Mouse (Mus musculus) CH12.LX (cell line): ENCODE measurements around the gene Nf1. TPM values are rescaled to one million over a fixed set of nuclear protein-coding genes. Genes with fewer than 3 reads are reported as not detected.

Experiments
- DNase-seq: peaks from one replicate; pipeline ENCODE4 v3.0.0-alpha.2; 2013; ENCODE audit errors: extremely low read depth
- H3K27ac ChIP-seq: 2 replicates; pipeline ENCODE4 v1.5.1; 2012; ENCODE audit warnings: low read depth, mild to moderate bottlenecking, control low read depth, moderate library complexity; ENCODE audit not compliant: insufficient read depth
- H3K27me3 ChIP-seq: replicated peaks from 2 replicates; pipeline ENCODE3; 2012; ENCODE audit warnings: inconsistent platforms
- H3K36me3 ChIP-seq, 2 experiments: replicated peaks in 1 of 2; 2 replicates each; pipeline versions ENCODE3 to v1.6.1; 2012; ENCODE audit warnings: inconsistent platforms in 1 of 2, low read length in 1 of 2, mild to moderate bottlenecking in 1 of 2, mixed read lengths in 1 of 2, moderate library complexity in 1 of 2; ENCODE audit not compliant: control insufficient read depth in 1 of 2, insufficient read depth in 1 of 2
- H3K4me1 ChIP-seq, 2 experiments: 2 replicates each; pipeline ENCODE4 v1.6.1; 2012; ENCODE audit warnings: inconsistent platforms in 1 of 2, moderate library complexity in 1 of 2; ENCODE audit not compliant: insufficient read depth in 2 of 2, control insufficient read depth in 1 of 2
- H3K4me2 ChIP-seq: 2 replicates; pipeline ENCODE4 v1.6.1; 2012; ENCODE audit warnings: low read depth, mild to moderate bottlenecking, control low read depth; ENCODE audit not compliant: poor library complexity, insufficient read depth, severe bottlenecking
- H3K4me3 ChIP-seq, 3 experiments: fragments of 150-350 bp in 1 of 3; sonication (generic) in 1 of 3; replicated peaks in 1 of 3; 2 replicates each; pipeline versions ENCODE3 to v1.5.1; 2011 to 2012; ENCODE audit warnings: low read depth in 2 of 3, low read length in 2 of 3, mild to moderate bottlenecking in 2 of 3, moderate library complexity in 2 of 3, control low read depth in 1 of 3, improper control_type of control experiment in 1 of 3, inconsistent platforms in 1 of 3, mixed read lengths in 1 of 3; ENCODE audit not compliant: poor library complexity in 1 of 3
- H3K79me2 ChIP-seq: replicated peaks from 2 replicates; pipeline ENCODE4 v1.6.1; 2012; ENCODE audit warnings: mild to moderate bottlenecking, moderate library complexity; ENCODE audit not compliant: control insufficient read depth, poor library complexity, insufficient read depth, severe bottlenecking; ENCODE audit errors: extremely low read depth
- H3K9ac ChIP-seq: 2 replicates; pipeline ENCODE4 v1.6.1; 2012; ENCODE audit warnings: low read depth, mild to moderate bottlenecking, control low read depth, moderate library complexity; ENCODE audit not compliant: insufficient read depth
- H3K9me3 ChIP-seq: replicated peaks from 2 replicates; pipeline ENCODE3; 2012; ENCODE audit warnings: low read length, inconsistent platforms, mixed read lengths
- BHLHE40 ChIP-seq: IDR thresholded peaks from 2 replicates; pipeline ENCODE4 v1.6.1; 2011; ENCODE audit warnings: mild to moderate bottlenecking, low read depth, low read length, improper control_type of control experiment
- CTCF ChIP-seq, 2 experiments: IDR thresholded peaks in 1 of 2; conservative IDR thresholded peaks in 1 of 2; 2 replicates each; pipeline ENCODE4 v1.5.1; 2011 to 2012; ENCODE audit warnings: low read depth in 2 of 2, low read length in 2 of 2, improper control_type of control experiment in 1 of 2, inconsistent platforms in 1 of 2, mild to moderate bottlenecking in 1 of 2, moderate library complexity in 1 of 2
- ELF1 ChIP-seq: IDR thresholded peaks from 2 replicates; pipeline ENCODE4 v1.6.1; 2014; ENCODE audit warnings: low read depth, mild to moderate bottlenecking, inconsistent platforms, low read length, improper control_type of control experiment
- JUND ChIP-seq: conservative IDR thresholded peaks from 2 replicates; pipeline ENCODE4 v1.6.1; 2011; ENCODE audit warnings: low read depth, low read length, improper control_type of control experiment
- KAT2A ChIP-seq: IDR thresholded peaks from 2 replicates; pipeline ENCODE4 v1.6.1; 2012; ENCODE audit warnings: low read length, improper control_type of control experiment, inconsistent platforms; ENCODE audit not compliant: insufficient replicate concordance
- MAFK ChIP-seq: IDR thresholded peaks from 2 replicates; pipeline ENCODE4 v1.6.1; 2011; ENCODE audit warnings: low read length, improper control_type of control experiment; ENCODE audit not compliant: insufficient replicate concordance
- MAX ChIP-seq: IDR thresholded peaks from 2 replicates; pipeline ENCODE4 v1.6.1; 2011; ENCODE audit warnings: low read length, improper control_type of control experiment
- NRF1 ChIP-seq: IDR thresholded peaks from 2 replicates; pipeline ENCODE4 v1.6.1; 2014; ENCODE audit warnings: low read depth, mild to moderate bottlenecking, inconsistent platforms, low read length, improper control_type of control experiment, moderate library complexity
- PAX5 ChIP-seq: IDR thresholded peaks from 2 replicates; pipeline ENCODE4 v1.6.1; 2012; ENCODE audit warnings: low read length, inconsistent platforms, mixed read lengths
- POLR2A ChIP-seq: IDR thresholded peaks from 2 replicates; pipeline ENCODE4 v1.6.1; 2011; ENCODE audit warnings: low read depth, mild to moderate bottlenecking, improper control_type of control experiment, low read length
- POLR2AphosphoS2 ChIP-seq: IDR thresholded peaks from 2 replicates; pipeline ENCODE4 v1.6.1; 2011; ENCODE audit warnings: low read depth, low read length, improper control_type of control experiment
- RCOR1 ChIP-seq: conservative IDR thresholded peaks from 2 replicates; pipeline ENCODE4 v1.6.1; 2012; ENCODE audit warnings: low read depth, mild to moderate bottlenecking, inconsistent platforms, low read length, improper control_type of control experiment
- SMC3 ChIP-seq: IDR thresholded peaks from 2 replicates; pipeline ENCODE4 v1.6.1; 2011; ENCODE audit warnings: low read depth, low read length, improper control_type of control experiment
- TBP ChIP-seq: conservative IDR thresholded peaks from 2 replicates; pipeline ENCODE4 v1.6.1; 2011; ENCODE audit warnings: low read depth, low read length, improper control_type of control experiment
- USF1 ChIP-seq: IDR thresholded peaks from 2 replicates; pipeline ENCODE4 v1.6.1; 2014; ENCODE audit warnings: low read depth, mild to moderate bottlenecking, inconsistent platforms, low read length, improper control_type of control experiment
- ZC3H11A ChIP-seq: IDR thresholded peaks from 2 replicates; pipeline ENCODE4 v1.6.1; 2012; ENCODE audit warnings: low read depth, mild to moderate bottlenecking, inconsistent platforms, low read length, improper control_type of control experiment
- ZMIZ1 ChIP-seq: IDR thresholded peaks from 2 replicates; pipeline ENCODE4 v1.6.1; 2012; ENCODE audit warnings: low read depth, mild to moderate bottlenecking, inconsistent platforms, low read length, improper control_type of control experiment
- dilution Hi-C: fragments of 300-500 bp; cut with MboI; formaldehyde crosslinking; loops from 2 replicates; pipeline ENCODE4 v1.14.3; 2020; ENCODE audit warnings: low sequenced_read_pairs; ENCODE audit not compliant: extremely low pct_unique_long_range_greater_than_20kb, extremely low pct_ligation_motif_present
- in situ Hi-C: fragments of 300-500 bp; cut with MboI; formaldehyde crosslinking; loops from 3 replicates; pipeline ENCODE4 v1.14.3; 2019; ENCODE audit warnings: low sequenced_read_pairs, low pct_ligation_motif_present, low pct_unique_long_range_greater_than_20kb, mixed read lengths
- polyA plus RNA-seq: library from polyadenylated mRNA; unstranded; fragments of >175 nt; gene quantifications from 2 replicates; pipeline ENCODE4 v1.2.1, GENCODE M21; 2012; ENCODE audit warnings: low read depth; ENCODE audit not compliant: insufficient read length
- total RNA-seq, 2 experiments: library from RNA; depleted of rRNA; stranded (reverse); fragments of 300-350 nt in 1 of 2; fragments of >200 nt in 1 of 2; gene quantifications; 2 replicates each; pipeline ENCODE4 v1.2.3; 2012 to 2014

The Nf1 gene
- total and polyA plus RNA-seq, 3 experiments = 7.3 to 19.5 (median 12.4) TPM

DNA sequence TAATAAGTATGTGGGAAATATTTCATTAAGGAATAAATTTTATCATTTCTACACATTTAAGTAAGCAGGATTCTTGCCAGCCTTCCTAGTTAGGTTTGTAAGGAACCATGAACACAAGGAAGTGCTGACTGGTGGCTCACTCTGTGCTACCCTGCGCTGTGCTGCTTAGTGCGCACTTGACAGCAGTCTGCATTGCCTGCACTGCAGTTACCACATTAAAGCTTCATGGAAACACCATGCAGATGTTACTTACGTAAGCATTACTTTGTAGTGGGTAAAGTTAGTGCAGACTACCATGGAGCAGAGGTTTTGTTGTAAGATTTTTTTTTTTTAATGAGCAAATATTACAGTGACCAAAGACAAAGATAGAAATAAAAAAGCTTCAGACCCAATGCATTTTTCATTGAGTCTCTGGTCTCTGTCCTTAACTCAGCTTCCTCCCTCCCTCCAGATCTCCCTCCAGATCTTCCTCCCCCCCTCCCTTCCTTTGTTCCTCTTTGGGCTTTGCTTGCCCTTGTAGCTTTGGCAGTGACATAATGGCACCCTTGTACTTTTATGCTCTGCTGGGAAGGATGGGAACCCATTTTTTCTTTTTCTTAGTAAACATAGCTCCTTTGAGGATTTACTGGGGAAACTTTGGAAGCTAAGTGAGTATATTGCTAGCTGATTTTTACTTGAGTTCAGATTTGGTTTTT, 121.4 kb downstream of the Nf1 start:
- TF ChIP-seq POLR2A = no peak
- no peak for TF ChIP-seq USF1
- no peak for TF ChIP-seq NRF1
- no peak for TF ChIP-seq SMC3
- no peak for TF ChIP-seq ZMIZ1
- no peak for TF ChIP-seq ELF1
- TF ChIP-seq RCOR1 = no peak
- TF ChIP-seq BHLHE40 = no peak
- TF ChIP-seq CTCF (conservative IDR thresholded peaks at IDR 0.05 in 1 of 2, IDR thresholded peaks at IDR 0.05 in 1 of 2; ENCODE audit: low read depth in 2 of 2, low read length in 2 of 2) = no peak
- no peak for TF ChIP-seq MAX
- TF ChIP-seq JUND = no peak
- TF ChIP-seq TBP = no peak
- no peak for TF ChIP-seq ZC3H11A
- no peak for TF ChIP-seq KAT2A
- TF ChIP-seq POLR2AphosphoS2 = no peak
- TF ChIP-seq, all 38 proteins: peak for 0
- H3K27ac ChIP-seq = no peak overlapping the region; the same call in 1 of the 2 replicates
- in situ Hi-C loops = no loop called here

DNA sequence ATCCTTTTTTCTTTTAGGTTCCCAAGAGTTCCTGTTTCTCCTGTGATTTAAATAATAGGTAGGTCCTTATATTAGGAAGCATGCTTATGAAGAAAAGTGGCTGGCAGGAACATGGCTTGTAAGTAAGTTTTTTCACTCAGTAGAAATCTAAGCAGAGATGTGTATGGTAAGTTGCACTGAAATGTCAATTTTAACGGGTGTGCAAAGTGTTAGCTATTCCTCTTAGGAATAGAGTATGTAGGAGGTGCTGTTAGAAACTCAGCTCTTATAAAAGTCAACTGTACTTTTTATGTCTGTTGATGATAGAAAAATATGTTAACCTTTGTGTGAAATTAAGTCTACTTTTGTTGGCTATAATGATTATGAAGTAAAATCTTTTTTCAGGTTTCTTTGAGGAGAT, 128.6 kb downstream of the Nf1 start:
- no peak for TF ChIP-seq PAX5
- no peak for TF ChIP-seq MAFK
- Histone ChIP-seq H3K4me3 (no peak overlapping the region), H3K9me3 (no peaks in the 10 kb centered on the region), H3K36me3 (peaks cover 13 to 52% of the 10 kb centered on the region in 2 experiments), H3K4me2 (no peak overlapping the region), H3K79me2 (no peaks in the 10 kb centered on the region), H3K4me1 (no peaks in the 10 kb centered on the region), H3K27me3 (no peaks in the 10 kb centered on the region), H3K9ac (no peak overlapping the region), H3K27ac (no peak overlapping the region)
- dilution Hi-C loops (no loop called here), in situ Hi-C loops (no loop called here)
- DNase-seq = no peak

More for the DNA sequence above, 121.4 kb downstream of the Nf1 start:
- Histone ChIP-seq H3K27me3 (no peaks in the 10 kb centered on the region), H3K4me1 (peaks cover 0 to 7% of the 10 kb centered on the region in 2 experiments; a peak in 1 of 4 replicates), H3K4me2 (no peak overlapping the region), H3K9ac (no peak overlapping the region), H3K4me3 (no peak overlapping the region), H3K9me3 (no peaks in the 10 kb centered on the region), H3K79me2 (no peaks in the 10 kb centered on the region), H3K36me3 (peaks cover 5 to 52% of the 10 kb centered on the region in 2 experiments)
- no peak for DNase-seq
- dilution Hi-C loops = no loop called here
